Mouse (Mus musculus) gastrocnemius, adult 8-10 months (tissue): ENCODE results near the gene Tro. TPM values are rescaled to one million over a fixed set of nuclear protein-coding genes. Genes with fewer than 3 reads are reported as not detected.

Experiments used
- DNase-seq, 2 experiments: peaks; one replicate each; pipeline ENCODE4 v3.0.0; 2022; ENCODE audit warnings: low spot score in 2 of 2
- total RNA-seq, 4 experiments: library from RNA; stranded (reverse); gene quantifications; 2 replicates each; pipeline ENCODE4 v1.2.4; 2022

Gene Tro
- total RNA-seq = under 1 TPM in 3 of 4 experiments, not detected in 1; 0.15 to 0.24 (median 0.22) TPM

- no peak for DNase-seq
These were observed at the start of gene Tro for GRCm38 (mm10) chrX:150656908-150657796. Gene Tro (minus strand): TSS chrX:150657583.

GRCm38 (mm10) chrX:150677505-150677904 is 20.1 kb upstream of the Tro start:
- DNase-seq = no peak

GRCm38 (mm10) chrX:150662809-150663208 is 5.4 kb upstream of the Tro start:
- no peak for DNase-seq

GRCm38 (mm10) chrX:150657797-150658118 is 375 bp upstream of the Tro start:
- DNase-seq = no peak

DNA sequence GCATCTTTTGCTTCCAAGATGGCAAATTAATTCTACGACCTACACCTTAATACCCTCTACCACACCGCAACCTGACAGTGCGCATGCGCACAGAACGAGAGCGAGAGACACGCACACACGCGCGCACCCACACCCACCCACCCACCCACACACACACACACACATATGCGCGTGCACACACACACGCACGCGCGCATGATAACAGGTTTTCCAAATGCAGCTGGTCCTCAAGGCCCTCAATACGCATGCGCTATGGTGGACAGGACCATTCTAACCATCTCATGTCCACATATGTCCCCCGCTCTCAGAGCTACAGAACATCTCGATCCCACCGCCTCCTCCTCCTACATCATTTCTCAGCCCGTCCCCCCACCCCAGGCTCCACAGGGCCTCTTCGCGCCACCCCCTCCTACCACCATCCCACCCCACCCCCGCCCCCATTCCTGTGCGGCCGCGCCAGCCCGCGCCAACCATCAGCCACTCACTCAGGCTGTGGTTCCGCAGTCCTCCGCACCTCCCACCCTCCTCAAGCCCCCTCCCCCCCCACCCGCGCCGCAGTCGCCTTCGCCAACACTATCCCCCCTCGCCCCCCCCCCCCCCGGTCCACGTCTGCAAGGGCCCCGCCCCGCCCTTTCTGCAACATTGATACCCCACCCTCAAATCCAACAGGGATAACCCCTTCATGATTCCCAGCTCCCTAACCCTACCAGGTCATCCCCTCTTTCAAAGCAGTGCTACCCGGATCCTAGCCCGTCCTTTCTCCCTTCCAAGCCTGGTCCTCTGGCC is 1.1 kb downstream of the Tro start:
- DNase-seq = no peak

DNA sequence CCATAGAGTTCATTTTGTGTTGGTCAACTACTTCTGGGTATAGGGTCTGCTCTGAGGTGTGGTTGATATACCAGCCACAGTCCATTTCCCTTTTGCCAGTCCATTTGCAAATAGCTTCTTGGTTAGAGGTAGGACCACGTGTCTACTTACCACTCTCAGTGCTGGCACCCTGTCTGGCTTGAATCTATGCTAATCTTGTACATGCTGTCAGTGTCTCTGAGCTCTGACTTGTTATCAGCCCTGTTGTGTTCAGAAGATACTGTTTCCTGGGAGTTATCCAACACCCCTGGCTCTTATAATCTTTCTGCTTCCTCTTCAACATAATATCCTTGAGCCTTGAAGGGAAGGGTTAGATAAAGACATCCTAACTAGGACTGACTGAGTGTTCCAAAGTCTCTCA is 21.0 kb downstream of the Tro start:
- DNase-seq = no peak

- no peak for DNase-seq
These were observed 58.5 kb downstream of the Tro start for GRCm38 (mm10) chrX:150598882-150599281.

Other genes with a start within 250 kb of the Tro start
- gene Tmem29, start 198.4 kb downstream of the Tro start, total RNA-seq = 1 to 10 TPM; 5.6 to 7.2 (median 6.1) TPM
- gene Alas2, start 110.2 kb downstream of the Tro start, total RNA-seq = 1 to 10 TPM; 1.7 to 4.5 (median 3.0) TPM
- gene Pfkfb1, start 69.4 kb downstream of the Tro start, total RNA-seq = 10 to 100 TPM; 24.1 to 54.8 (median 32.2) TPM
- 1 to 10 TPM; 3.5 to 7.2 (median 5.5) TPM for gene Apex2, start 67.7 kb downstream of the Tro start, total RNA-seq
- 10 to 100 TPM in 3 of 4 experiments, 1 to 10 TPM in 1; 9.6 to 12.8 (median 12.3) TPM for gene Maged2, start 156.8 kb upstream of the Tro start, total RNA-seq